ENCODE assay signal across 13 mouse cellular contexts in genomic region chr2:26550205-26550604, GRCm38 (mm10). TPM values are rescaled to one million over a fixed set of nuclear protein-coding genes. Genes with fewer than 3 reads are reported as not detected.
A peak's percentile ranks its signal among the peaks of the same experiment; 100 is the strongest.
DNase-seq lines count a peak whose midpoint lies in the region; ATAC-seq and TF ChIP-seq lines count a peak whose summit lies in the region.
"Had no signal": no experiment of that assay in that cellular context is flagged by ENCODE, and none has a peak within 500 bp of the region (broad histone marks: within the 10 kb centered on the region; RNA-seq: fewer than 3 reads in every experiment).

No protein-coding gene starts in this region.

- no peak for DNase-seq in hindbrain, embryonic 11.5 days (ENCODE audit: low spot score)
- peak; percentile 38 for DNase-seq in midbrain, postnatal 0 days (ENCODE audit: low spot score)
- peak; percentile 65 for DNase-seq in thymus, postnatal 25 days
- no peak for DNase-seq in layer of hippocampus, postnatal 14 days (ENCODE audit: low spot score in 2 of 2)
- no peak for DNase-seq in gastrocnemius, postnatal 4 days (ENCODE audit: low spot score in 2 of 2)
- DNase-seq: cerebellum, adult 18-20 months; kidney, adult 9 months had no signal

- no peaks in the 10 kb centered on the region for H3K27me3 ChIP-seq in hindbrain, embryonic 13.5 days
- no peaks in the 10 kb centered on the region for H3K27me3 ChIP-seq in hindbrain, embryonic 11.5 days (ENCODE audit: control insufficient read depth, insufficient read depth, low read length)
- no peaks in the 10 kb centered on the region for H3K27me3 ChIP-seq in midbrain, postnatal 0 days (ENCODE audit: insufficient read depth, low read length)
- no peaks in the 10 kb centered on the region for H3K27me3 ChIP-seq in midbrain, embryonic 15.5 days (replicated peaks)
- H3K27me3 ChIP-seq in embryonic facial prominence, embryonic 15.5 days: no peaks in the 10 kb centered on the region

- H3K27ac ChIP-seq in hindbrain, embryonic 13.5 days: peak overlapping the region; percentile 40; the same call in 1 of the 2 replicates
- H3K27ac ChIP-seq in hindbrain, embryonic 11.5 days (ENCODE audit: low read depth, low read length): no peak overlapping the region
- H3K27ac ChIP-seq in midbrain, postnatal 0 days (ENCODE audit: low read depth, low read length): no peak overlapping the region
- H3K27ac ChIP-seq in midbrain, embryonic 15.5 days: no peak overlapping the region
- peak overlapping the region; percentile 17; the same call in 1 of the 2 replicates for H3K27ac ChIP-seq in embryonic facial prominence, embryonic 15.5 days (replicated peaks)
- H3K27ac ChIP-seq: left cerebral cortex, adult 2 months had no signal

- peaks cover 36% of the 10 kb centered on the region for H3K4me1 ChIP-seq in hindbrain, embryonic 13.5 days (replicated peaks)
- H3K4me1 ChIP-seq in hindbrain, embryonic 11.5 days (replicated peaks; ENCODE audit: control insufficient read depth, insufficient read depth, low read length): peaks cover 7% of the 10 kb centered on the region; the same call in 1 of the 2 replicates
- H3K4me1 ChIP-seq in midbrain, postnatal 0 days (ENCODE audit: insufficient read depth, low read length): 0 out of 2 replicates have a peak, but pooled peaks cover 2% of the 10 kb centered on the region
- peaks cover 7% of the 10 kb centered on the region; the same call in 1 of the 2 replicates for H3K4me1 ChIP-seq in midbrain, embryonic 15.5 days
- peaks cover 73% of the 10 kb centered on the region for H3K4me1 ChIP-seq in embryonic facial prominence, embryonic 15.5 days

- H3K9ac ChIP-seq in hindbrain, embryonic 13.5 days: no peak overlapping the region
- H3K9ac ChIP-seq in hindbrain, embryonic 11.5 days (ENCODE audit: low read depth, low read length): no peak overlapping the region
- no peak overlapping the region for H3K9ac ChIP-seq in midbrain, postnatal 0 days (replicated peaks; ENCODE audit: low read length, poor library complexity, severe bottlenecking)
- no peak overlapping the region for H3K9ac ChIP-seq in midbrain, embryonic 15.5 days
- H3K9ac ChIP-seq in embryonic facial prominence, embryonic 15.5 days: no peak overlapping the region

- H3K9me3 ChIP-seq in hindbrain, embryonic 13.5 days: no peaks in the 10 kb centered on the region
- H3K9me3 ChIP-seq in hindbrain, embryonic 11.5 days (ENCODE audit: control insufficient read depth, low read length): no peaks in the 10 kb centered on the region
- no peaks in the 10 kb centered on the region for H3K9me3 ChIP-seq in midbrain, postnatal 0 days (ENCODE audit: low read length)
- no peaks in the 10 kb centered on the region for H3K9me3 ChIP-seq in midbrain, embryonic 15.5 days
- no peaks in the 10 kb centered on the region for H3K9me3 ChIP-seq in embryonic facial prominence, embryonic 15.5 days (replicated peaks)

- no peak overlapping the region for H3K4me3 ChIP-seq in hindbrain, embryonic 13.5 days
- no peak overlapping the region for H3K4me3 ChIP-seq in hindbrain, embryonic 11.5 days (ENCODE audit: low read depth, low read length)
- H3K4me3 ChIP-seq in midbrain, postnatal 0 days (ENCODE audit: low read depth, low read length): no peak overlapping the region
- no peak overlapping the region for H3K4me3 ChIP-seq in midbrain, embryonic 15.5 days
- no peak overlapping the region for H3K4me3 ChIP-seq in embryonic facial prominence, embryonic 15.5 days (replicated peaks)
- H3K4me3 ChIP-seq: left cerebral cortex, adult 2 months had no signal

- WGBS in hindbrain, embryonic 13.5 days: 71% methylated on average over 3 of the region's 3 CpGs
- 79% methylated on average over 3 of the region's 3 CpGs for WGBS in hindbrain, embryonic 11.5 days
- WGBS in midbrain, postnatal 0 days: 52% methylated on average over 3 of the region's 3 CpGs
- WGBS in midbrain, embryonic 15.5 days: 65% methylated on average over 3 of the region's 3 CpGs
- 50% methylated on average over 3 of the region's 3 CpGs for WGBS in embryonic facial prominence, embryonic 15.5 days

- no peak for ATAC-seq in hindbrain, embryonic 13.5 days (ENCODE audit: low FRiP score)
- ATAC-seq in hindbrain, embryonic 11.5 days (ENCODE audit: low FRiP score): no peak
- no peak for ATAC-seq in midbrain, postnatal 0 days (ENCODE audit: low FRiP score)
- ATAC-seq in midbrain, embryonic 15.5 days (replicated peaks): no peak
- no peak for ATAC-seq in embryonic facial prominence, embryonic 15.5 days (ENCODE audit: insufficient number of reproducible peaks, low FRiP score, low TSS enrichment, low read depth)

- H3K4me2 ChIP-seq in hindbrain, embryonic 13.5 days: no peak overlapping the region
- H3K4me2 ChIP-seq in hindbrain, embryonic 11.5 days (replicated peaks; ENCODE audit: low read depth, low read length): no peak overlapping the region
- no peak overlapping the region for H3K4me2 ChIP-seq in midbrain, postnatal 0 days (ENCODE audit: low read depth, low read length, poor library complexity, severe bottlenecking)
- H3K4me2 ChIP-seq in midbrain, embryonic 15.5 days: no peak overlapping the region
- H3K4me2 ChIP-seq in embryonic facial prominence, embryonic 15.5 days (replicated peaks): no peak overlapping the region

- H3K36me3 ChIP-seq in hindbrain, embryonic 13.5 days: no peaks in the 10 kb centered on the region
- no peaks in the 10 kb centered on the region for H3K36me3 ChIP-seq in hindbrain, embryonic 11.5 days (ENCODE audit: control insufficient read depth, insufficient read depth, low read length)
- no peaks in the 10 kb centered on the region for H3K36me3 ChIP-seq in midbrain, postnatal 0 days (ENCODE audit: insufficient read depth, low read length)
- H3K36me3 ChIP-seq in midbrain, embryonic 15.5 days (replicated peaks): no peaks in the 10 kb centered on the region
- H3K36me3 ChIP-seq in embryonic facial prominence, embryonic 15.5 days: no peaks in the 10 kb centered on the region

- no peak for TF ChIP-seq CTCF in midbrain, postnatal 0 days (IDR thresholded peaks at IDR 0.05)

RNA-seq across cellular contexts. Expression of gene Egfl7, which starts 29.6 kb away (rescaled TPM):
- 72.2 and 78.9 TPM in 2 replicates for polyA plus RNA-seq in hindbrain, embryonic 13.5 days (2015; fragmentation: Nextera tagmentation; extraction: Ambion mirVana)
- polyA plus RNA-seq in hindbrain, embryonic 11.5 days (2014; fragmentation: Nextera tagmentation; extraction: Ambion mirVana): 62.7 and 65.2 TPM in 2 replicates
- total RNA-seq in midbrain, postnatal 0 days (2014; rRNA removed): 69.9 and 83.0 TPM in 2 replicates
- 63.2 and 70.9 TPM in 2 replicates for polyA plus RNA-seq in midbrain, postnatal 0 days (2015; fragmentation: Nextera tagmentation; extraction: Ambion mirVana)
- 71.8 and 75.7 TPM in 2 replicates for polyA plus RNA-seq in midbrain, embryonic 15.5 days (2015; fragmentation: Nextera tagmentation; extraction: Ambion mirVana)
- 111 and 125 TPM in 2 replicates for polyA plus RNA-seq in embryonic facial prominence, embryonic 15.5 days (2015; fragmentation: Nextera tagmentation; extraction: Ambion mirVana)
- total RNA-seq in layer of hippocampus, postnatal 14 days (2021): 10 to 100 TPM; 80.2 to 84.1 TPM
- total RNA-seq in gastrocnemius, postnatal 4 days (2021): 100 to 1,000 TPM; 132 to 141 TPM

RNA-seq across cellular contexts. Expression of gene Notch1, which starts 33.7 kb away (rescaled TPM):
- 17.5 and 19.2 TPM in 2 replicates for polyA plus RNA-seq in hindbrain, embryonic 13.5 days (2015; fragmentation: Nextera tagmentation; extraction: Ambion mirVana)
- polyA plus RNA-seq in hindbrain, embryonic 11.5 days (2014; fragmentation: Nextera tagmentation; extraction: Ambion mirVana): 48.9 and 66.8 TPM in 2 replicates
- total RNA-seq in midbrain, postnatal 0 days (2014; rRNA removed): 48.9 and 65.8 TPM in 2 replicates
- 6.8 and 7.6 TPM in 2 replicates for polyA plus RNA-seq in midbrain, postnatal 0 days (2015; fragmentation: Nextera tagmentation; extraction: Ambion mirVana)
- 15.6 and 17.6 TPM in 2 replicates for polyA plus RNA-seq in midbrain, embryonic 15.5 days (2015; fragmentation: Nextera tagmentation; extraction: Ambion mirVana)
- polyA plus RNA-seq in embryonic facial prominence, embryonic 15.5 days (2015; fragmentation: Nextera tagmentation; extraction: Ambion mirVana): 26.0 and 30.3 TPM in 2 replicates
- 10 to 100 TPM; 35.4 to 45.2 TPM for total RNA-seq in layer of hippocampus, postnatal 14 days (2021)
- 10 to 100 TPM; 48.4 to 52.9 TPM for total RNA-seq in gastrocnemius, postnatal 4 days (2021)

RNA-seq across cellular contexts. Expression of gene Gm20532, which starts 36.2 kb away (rescaled TPM):
- not detected in 2 replicates for polyA plus RNA-seq in hindbrain, embryonic 13.5 days (2015; fragmentation: Nextera tagmentation; extraction: Ambion mirVana)
- not detected in 2 replicates for polyA plus RNA-seq in hindbrain, embryonic 11.5 days (2014; fragmentation: Nextera tagmentation; extraction: Ambion mirVana)
- total RNA-seq in midbrain, postnatal 0 days (2014; rRNA removed): not detected in 2 replicates
- polyA plus RNA-seq in midbrain, postnatal 0 days (2015; fragmentation: Nextera tagmentation; extraction: Ambion mirVana): 0.25 TPM in 1 of 2 replicates, not detected in the other
- not detected in 2 replicates for polyA plus RNA-seq in midbrain, embryonic 15.5 days (2015; fragmentation: Nextera tagmentation; extraction: Ambion mirVana)
- polyA plus RNA-seq in embryonic facial prominence, embryonic 15.5 days (2015; fragmentation: Nextera tagmentation; extraction: Ambion mirVana): not detected in 2 replicates
- not detected for total RNA-seq in layer of hippocampus, postnatal 14 days (2021)
- total RNA-seq in gastrocnemius, postnatal 4 days (2021): not detected
- total RNA-seq: heart, adult 18-20 months; left cerebral cortex, adult 2 months had no signal
- polyA plus RNA-seq: embryonic facial prominence, embryonic 14.5 days had no signal

RNA-seq across cellular contexts. Expression of gene Agpat2, which starts 54.0 kb away (rescaled TPM):
- polyA plus RNA-seq in hindbrain, embryonic 13.5 days (2015; fragmentation: Nextera tagmentation; extraction: Ambion mirVana): 6.8 and 7.0 TPM in 2 replicates
- polyA plus RNA-seq in hindbrain, embryonic 11.5 days (2014; fragmentation: Nextera tagmentation; extraction: Ambion mirVana): 7.3 and 7.5 TPM in 2 replicates
- 6.4 and 8.4 TPM in 2 replicates for total RNA-seq in midbrain, postnatal 0 days (2014; rRNA removed)
- polyA plus RNA-seq in midbrain, postnatal 0 days (2015; fragmentation: Nextera tagmentation; extraction: Ambion mirVana): 5.0 and 6.3 TPM in 2 replicates
- polyA plus RNA-seq in midbrain, embryonic 15.5 days (2015; fragmentation: Nextera tagmentation; extraction: Ambion mirVana): 4.6 and 6.7 TPM in 2 replicates
- 31.7 and 32.2 TPM in 2 replicates for polyA plus RNA-seq in embryonic facial prominence, embryonic 15.5 days (2015; fragmentation: Nextera tagmentation; extraction: Ambion mirVana)
- total RNA-seq in layer of hippocampus, postnatal 14 days (2021): 1 to 10 TPM; 1.2 to 1.9 TPM
- total RNA-seq in gastrocnemius, postnatal 4 days (2021): 10 to 100 TPM; 12.1 to 19.0 TPM

Comparison
In these comparisons a context has a peak if more than half of its experiments do, and no peak if none do; other contexts are left out.
1. H3K27ac ChIP-seq: peak in hindbrain, embryonic 13.5 days (single experiment) and embryonic facial prominence, embryonic 15.5 days (single experiment); none in hindbrain, embryonic 11.5 days (single experiment), midbrain, postnatal 0 days (single experiment) and midbrain, embryonic 15.5 days (single experiment).
2. DNase-seq: peak in midbrain, postnatal 0 days (single experiment) and thymus, postnatal 25 days (single experiment); none in hindbrain, embryonic 11.5 days (single experiment), layer of hippocampus, postnatal 14 days (0 of 2) and gastrocnemius, postnatal 4 days (0 of 2).